Mouse (Mus musculus): ENCODE data around the gene Actr6.

DNA sequence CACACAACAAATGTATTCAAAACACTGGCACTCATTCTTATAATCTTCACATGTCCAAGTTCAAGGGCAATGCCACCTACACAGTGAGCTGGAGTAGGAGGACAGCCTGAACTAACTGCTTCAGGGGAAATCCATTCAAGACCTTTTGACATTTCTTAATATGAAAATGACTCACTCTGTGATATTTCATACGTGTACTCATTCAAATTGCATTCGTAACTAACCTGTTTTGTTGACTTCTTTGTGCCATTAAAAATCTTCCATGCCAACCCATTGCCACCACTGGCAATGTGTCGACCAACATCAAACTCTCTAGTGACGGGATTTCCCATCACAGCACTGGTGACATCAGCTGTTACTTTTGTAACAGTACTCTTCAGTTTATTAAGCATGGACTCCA, 54.0 kb downstream of the Actr6 start:
- no peak for TF ChIP-seq GATA1 (IDR thresholded peaks at IDR 0.05; ENCODE audit: low read length)
- TF ChIP-seq TAL1 (IDR thresholded peaks at IDR 0.05; ENCODE audit: low read length), result no peak
